Mouse (Mus musculus): ENCODE measurements around the gene Gm4491. TPM values are rescaled to one million over a fixed set of nuclear protein-coding genes. Genes with fewer than 3 reads are reported as not detected.
"Not testable (repeated sequence)": the region's sequence is repeated elsewhere in the genome, so short reads cannot be mapped to it uniquely, and the experiment has no call there.

The Gm4491 gene
- total and polyA plus RNA-seq, 2 experiments from 2014 or later: not detected

DNA sequence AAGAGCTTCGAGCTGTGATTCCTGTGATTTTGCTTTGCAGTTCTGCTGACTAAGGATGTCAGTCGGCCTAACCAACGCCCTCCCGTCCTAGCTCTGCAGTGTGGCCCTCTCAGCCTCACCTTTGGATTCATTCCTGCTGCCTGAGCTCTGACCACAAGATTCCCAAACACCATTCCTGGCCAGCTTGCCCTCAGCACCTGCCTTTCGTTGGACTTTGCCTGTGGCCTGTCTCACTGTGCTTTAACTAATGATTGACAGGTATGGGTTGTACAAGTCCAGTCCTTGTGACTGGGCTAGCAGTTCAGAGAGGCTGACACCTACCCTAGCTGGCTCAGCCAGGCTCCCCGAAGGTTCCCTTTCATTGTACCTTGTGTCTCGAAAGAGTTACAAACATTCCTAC lies 26.6 kb downstream of the Gm4491 start:
- ATAC-seq (no peak), DNase-seq (ENCODE audit: low spot score) (no peak)
- Histone ChIP-seq H3K4me1 (ENCODE audit: insufficient read depth, low read length) (no peaks in the 10 kb centered on the region), H3K36me3 (ENCODE audit: insufficient read depth, low read length) (no peaks in the 10 kb centered on the region), H3K4me3 (ENCODE audit: low read length) (no peak overlapping the region), H3K27ac (no peak overlapping the region), H3K4me2 (ENCODE audit: low read depth, low read length) (no peak overlapping the region), H3K27me3 (ENCODE audit: insufficient read depth, low read length) (no peaks in the 10 kb centered on the region), H3K9ac (replicated peaks; ENCODE audit: low read length) (no peak overlapping the region), H3K9me3 (ENCODE audit: low read length) (no peaks in the 10 kb centered on the region)
- 85% methylated on average over 7 of the region's 7 CpGs for WGBS
- TF ChIP-seq CTCF (IDR thresholded peaks at IDR 0.05; ENCODE audit: low read depth): no peak

DNA sequence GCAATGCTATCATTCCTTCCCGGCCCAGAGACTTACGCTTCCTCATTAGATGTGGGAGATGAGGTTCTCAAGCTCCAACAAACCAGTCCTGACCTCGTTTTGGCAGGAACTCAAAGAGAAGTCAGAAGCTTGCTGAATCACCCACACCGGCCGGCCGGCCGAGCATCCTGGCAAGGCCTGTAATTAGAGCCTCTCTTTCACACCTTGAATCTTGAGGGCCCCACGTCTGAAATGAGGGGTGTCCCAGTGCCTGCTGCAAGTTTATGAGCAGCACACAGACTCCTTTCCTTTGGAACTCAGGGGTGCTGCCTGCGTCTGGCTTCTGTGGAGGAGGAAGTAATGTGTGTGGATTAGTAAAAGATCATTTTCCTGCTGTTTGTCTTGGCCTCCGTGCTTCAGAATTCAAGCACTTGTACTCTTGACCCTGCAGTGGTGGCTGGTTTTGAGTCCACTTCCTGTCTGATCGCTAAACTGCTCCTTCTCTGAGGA lies 31.5 kb downstream of the Gm4491 start:
- no peak for DNase-seq (ENCODE audit: low spot score)
- Histone ChIP-seq H3K9ac (replicated peaks; ENCODE audit: low read length) (no peak overlapping the region), H3K9me3 (ENCODE audit: low read length) (no peaks in the 10 kb centered on the region), H3K36me3 (ENCODE audit: insufficient read depth, low read length) (no peaks in the 10 kb centered on the region), H3K27me3 (ENCODE audit: insufficient read depth, low read length) (no peaks in the 10 kb centered on the region), H3K4me3 (ENCODE audit: low read length) (no peak overlapping the region), H3K4me2 (ENCODE audit: low read depth, low read length) (no peak overlapping the region), H3K27ac (no peak overlapping the region), H3K4me1 (ENCODE audit: insufficient read depth, low read length) (no peaks in the 10 kb centered on the region)
- no peak for ATAC-seq
- TF ChIP-seq CTCF (IDR thresholded peaks at IDR 0.05; ENCODE audit: low read depth): no peak
- 71% methylated on average over 11 of the region's 11 CpGs for WGBS

DNA sequence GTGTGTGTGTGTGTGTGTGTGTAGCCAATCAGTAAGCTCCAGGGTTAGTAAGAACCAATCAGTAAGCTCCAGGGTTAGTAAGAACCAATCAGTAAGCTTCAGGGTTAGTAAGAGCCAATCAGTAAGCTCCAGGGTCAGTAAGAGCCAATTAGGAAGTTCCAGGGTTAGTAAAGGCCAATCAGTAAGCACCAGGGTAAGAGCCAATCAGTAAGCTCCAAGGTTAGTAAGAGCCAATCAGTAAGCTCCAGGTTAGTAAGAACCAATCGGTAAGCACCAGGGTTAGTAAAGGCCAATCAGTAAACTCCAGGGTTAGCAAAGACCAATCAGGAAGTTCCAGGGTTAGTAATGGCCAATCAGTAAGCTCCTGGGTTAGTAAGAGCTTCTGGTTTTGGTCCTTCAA lies 32.8 kb downstream of the Gm4491 start:
- 96% methylated on average over 1 of the region's 1 CpGs for WGBS
- Histone ChIP-seq H3K4me3 (ENCODE audit: low read length) (no peak overlapping the region), H3K4me2 (ENCODE audit: low read depth, low read length) (no peak overlapping the region), H3K27ac (no peak overlapping the region), H3K9me3 (ENCODE audit: low read length) (no peaks in the 10 kb centered on the region), H3K27me3 (ENCODE audit: insufficient read depth, low read length) (no peaks in the 10 kb centered on the region), H3K4me1 (ENCODE audit: insufficient read depth, low read length) (no peaks in the 10 kb centered on the region), H3K9ac (replicated peaks; ENCODE audit: low read length) (no peak overlapping the region), H3K36me3 (ENCODE audit: insufficient read depth, low read length) (no peaks in the 10 kb centered on the region)
- ATAC-seq (no peak), DNase-seq (ENCODE audit: low spot score) (no peak)
- no peak for TF ChIP-seq CTCF (IDR thresholded peaks at IDR 0.05; ENCODE audit: low read depth)

DNA sequence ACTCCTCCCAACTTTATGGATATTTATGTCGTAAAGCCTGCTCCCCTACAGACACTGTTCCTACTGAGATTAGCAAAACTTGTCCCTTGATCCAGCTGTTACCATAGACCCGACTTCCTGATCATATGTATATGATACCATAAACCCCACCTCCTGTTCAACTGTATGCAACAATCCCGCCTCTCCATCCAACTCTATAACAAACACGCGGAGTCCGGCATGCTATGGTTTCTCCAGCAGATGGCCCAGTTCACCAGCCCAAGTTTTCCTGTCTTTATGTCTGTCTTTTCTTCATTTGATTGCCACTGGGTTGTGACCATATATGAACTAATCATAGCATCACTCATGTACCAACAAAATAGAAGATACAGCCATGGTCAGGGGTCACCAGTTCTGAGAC lies 40.1 kb downstream of the Gm4491 start:
- no peak for TF ChIP-seq CTCF (IDR thresholded peaks at IDR 0.05; ENCODE audit: low read depth)
- H3K4me3 ChIP-seq (ENCODE audit: low read length): no peak overlapping the region
- H3K9me3 ChIP-seq (ENCODE audit: low read length): no peaks in the 10 kb centered on the region
- no peak overlapping the region for H3K9ac ChIP-seq (replicated peaks; ENCODE audit: low read length)
- no peak overlapping the region for H3K4me2 ChIP-seq (ENCODE audit: low read depth, low read length)
- 88% methylated on average over 6 of the region's 6 CpGs for WGBS
- DNase-seq (ENCODE audit: low spot score) (no peak), ATAC-seq (no peak)
- no peaks in the 10 kb centered on the region for H3K36me3 ChIP-seq (ENCODE audit: insufficient read depth, low read length)
- no peaks in the 10 kb centered on the region for H3K4me1 ChIP-seq (ENCODE audit: insufficient read depth, low read length)
- H3K27me3 ChIP-seq (ENCODE audit: insufficient read depth, low read length): no peaks in the 10 kb centered on the region
- no peak overlapping the region for H3K27ac ChIP-seq

DNA sequence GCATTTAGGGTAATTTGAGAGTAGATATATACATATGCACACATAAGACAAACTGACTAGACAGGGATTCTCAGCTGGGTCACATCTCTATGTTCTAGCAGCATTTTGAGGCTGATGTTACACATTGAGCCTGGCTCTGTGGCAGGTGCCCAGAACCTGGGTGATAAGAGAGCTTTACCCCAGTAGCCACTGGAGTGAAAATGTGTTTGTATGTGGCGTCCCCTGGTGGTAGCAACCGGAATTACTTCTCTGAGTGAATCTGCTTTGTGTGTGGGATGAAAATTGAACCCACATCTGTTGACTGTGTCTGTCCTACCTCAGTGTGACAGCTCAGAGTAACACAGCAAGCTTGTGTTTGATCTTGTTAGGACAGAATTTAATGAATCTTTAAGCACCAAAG lies 45.8 kb downstream of the Gm4491 start:
- not testable (repeated sequence) for H3K9me3 ChIP-seq (ENCODE audit: low read length); H3K4me1 ChIP-seq (ENCODE audit: insufficient read depth, low read length); H3K9ac ChIP-seq (replicated peaks; ENCODE audit: low read length); H3K27me3 ChIP-seq (ENCODE audit: insufficient read depth, low read length); H3K36me3 ChIP-seq (ENCODE audit: insufficient read depth, low read length); DNase-seq (ENCODE audit: low spot score); H3K4me3 ChIP-seq (ENCODE audit: low read length); H3K27ac ChIP-seq; H3K4me2 ChIP-seq (ENCODE audit: low read depth, low read length); ATAC-seq
- peak; percentile 61 for TF ChIP-seq CTCF (IDR thresholded peaks at IDR 0.05; ENCODE audit: low read depth)
- 2% methylated on average over 2 of the region's 2 CpGs for WGBS

DNA sequence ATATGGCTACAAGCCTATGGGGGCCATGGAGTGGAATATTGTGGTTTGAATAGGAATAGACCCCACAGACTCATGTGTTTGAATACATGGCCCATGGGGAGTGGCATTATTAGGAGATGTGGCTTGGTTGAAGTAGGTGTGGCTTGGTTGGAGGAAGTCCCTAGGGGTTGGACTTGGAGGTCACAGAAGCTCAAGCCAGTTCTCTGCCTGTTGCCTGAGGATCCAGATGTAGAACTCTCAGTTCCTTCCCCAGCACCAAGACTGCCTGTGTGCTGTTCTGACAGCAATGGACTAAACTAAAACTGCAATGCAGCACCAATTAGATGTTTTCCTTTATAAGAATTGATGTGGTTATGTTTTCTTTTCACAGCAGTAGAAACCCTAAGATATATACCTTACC lies 49.6 kb downstream of the Gm4491 start:
- TF ChIP-seq CTCF (IDR thresholded peaks at IDR 0.05; ENCODE audit: low read depth): no peak
- H3K27me3 ChIP-seq (ENCODE audit: insufficient read depth, low read length): no peaks in the 10 kb centered on the region
- no peak overlapping the region for H3K4me2 ChIP-seq (ENCODE audit: low read depth, low read length)
- DNase-seq (ENCODE audit: low spot score) (no peak), ATAC-seq (no peak)
- H3K9me3 ChIP-seq (ENCODE audit: low read length): no peaks in the 10 kb centered on the region
- no peak overlapping the region for H3K27ac ChIP-seq
- H3K9ac ChIP-seq (replicated peaks; ENCODE audit: low read length): no peak overlapping the region
- no peaks in the 10 kb centered on the region for H3K4me1 ChIP-seq (ENCODE audit: insufficient read depth, low read length)
- no peak overlapping the region for H3K4me3 ChIP-seq (ENCODE audit: low read length)
- no peaks in the 10 kb centered on the region for H3K36me3 ChIP-seq (ENCODE audit: insufficient read depth, low read length)

Other genes with a start within 250 kb of the Gm4491 start
- gene Zmym2, start 229.2 kb downstream of the Gm4491 start, total RNA-seq (2014; rRNA removed): 27.3 and 37.1 TPM in 2 replicates
- gene Zmym2, start 229.2 kb downstream of the Gm4491 start, polyA plus RNA-seq (2015; fragmentation: Nextera tagmentation; extraction: Ambion mirVana): 28.5 TPM in 2 replicates
- 0.52 TPM in 1 of 2 replicates, not detected in the other for gene Gja3, start 57.8 kb downstream of the Gm4491 start, total RNA-seq (2014; rRNA removed)
- gene Gja3, start 57.8 kb downstream of the Gm4491 start, polyA plus RNA-seq (2015; fragmentation: Nextera tagmentation; extraction: Ambion mirVana): 0.76 and 1.4 TPM in 2 replicates
- gene Gjb2, start 11.2 kb downstream of the Gm4491 start, total RNA-seq (2014; rRNA removed): 9.9 and 11.4 TPM in 2 replicates
- gene Gjb2, start 11.2 kb downstream of the Gm4491 start, polyA plus RNA-seq (2015; fragmentation: Nextera tagmentation; extraction: Ambion mirVana): 19.1 TPM in 2 replicates
- gene Gjb6, start 17.7 kb upstream of the Gm4491 start, total RNA-seq (2014; rRNA removed): 19.5 and 25.6 TPM in 2 replicates
- gene Gjb6, start 17.7 kb upstream of the Gm4491 start, polyA plus RNA-seq (2015; fragmentation: Nextera tagmentation; extraction: Ambion mirVana): 29.6 and 30.6 TPM in 2 replicates